Mouse (Mus musculus) MEL (cell line): ENCODE results near the gene Nrf1. TPM values are rescaled to one million over a fixed set of nuclear protein-coding genes. Genes with fewer than 3 reads are reported as not detected.

Source experiments
- DNase-seq: peaks from one replicate; pipeline ENCODE4 v3.0.0; 2011; ENCODE audit warnings: low read depth, low spot score
- H3K27ac ChIP-seq: 2 replicates; pipeline ENCODE4 v1.5.1; 2012; ENCODE audit warnings: low read depth, mild to moderate bottlenecking, control low read depth, low read length, moderate library complexity; ENCODE audit not compliant: control insufficient read depth
- H3K27me3 ChIP-seq, 2 experiments: fragments of 150-350 bp in 1 of 2; sonication (generic) in 1 of 2; 2 replicates each; pipeline ENCODE4 v1.6.1; 2012; ENCODE audit warnings: low read length in 2 of 2, mild to moderate bottlenecking in 2 of 2, improper control_type of control experiment in 1 of 2, moderate library complexity in 1 of 2; ENCODE audit not compliant: insufficient read depth in 2 of 2, control insufficient read depth in 1 of 2
- H3K36me3 ChIP-seq, 2 experiments: 2 replicates each; pipeline ENCODE4 v1.6.1; 2012 to 2014; ENCODE audit warnings: low read length in 2 of 2, improper control_type of control experiment in 1 of 2, inconsistent platforms in 1 of 2, mild to moderate bottlenecking in 1 of 2; ENCODE audit not compliant: insufficient read depth in 2 of 2, control insufficient read depth in 1 of 2
- H3K4me1 ChIP-seq, 2 experiments: fragments of 150-350 bp in 1 of 2; sonication (generic) in 1 of 2; 2 replicates each; pipeline ENCODE4 v1.6.1; 2012; ENCODE audit warnings: low read length in 2 of 2, improper control_type of control experiment in 1 of 2, mild to moderate bottlenecking in 1 of 2; ENCODE audit not compliant: insufficient read depth in 2 of 2, control insufficient read depth in 1 of 2
- H3K4me3 ChIP-seq, 2 experiments: fragments of 150-350 bp in 1 of 2; sonication (generic) in 1 of 2; 2 replicates each; pipeline ENCODE4 v1.5.1; 2012; ENCODE audit warnings: low read depth in 2 of 2, low read length in 2 of 2, mild to moderate bottlenecking in 2 of 2, moderate library complexity in 2 of 2, control low read depth in 1 of 2, improper control_type of control experiment in 1 of 2; ENCODE audit not compliant: control insufficient read depth in 1 of 2, insufficient read depth in 1 of 2
- H3K79me2 ChIP-seq: 2 replicates; pipeline ENCODE4 v1.6.1; 2012; ENCODE audit warnings: mild to moderate bottlenecking, low read length, moderate library complexity; ENCODE audit not compliant: control insufficient read depth, poor library complexity, insufficient read depth
- H3K9ac ChIP-seq: 2 replicates; pipeline ENCODE4 v1.6.1; 2012; ENCODE audit warnings: low read depth, mild to moderate bottlenecking, control low read depth, low read length, moderate library complexity; ENCODE audit not compliant: control insufficient read depth, poor library complexity, severe bottlenecking
- H3K9me3 ChIP-seq: fragments of 150-350 bp; sonication (generic); replicated peaks from 2 replicates; pipeline ENCODE4 v1.6.1; 2012; ENCODE audit warnings: mild to moderate bottlenecking, low read length, improper control_type of control experiment, moderate library complexity; ENCODE audit not compliant: insufficient read depth
- E2F4 ChIP-seq: IDR thresholded peaks from 2 replicates; pipeline ENCODE4 v1.6.1; 2011; ENCODE audit warnings: low read depth, low read length, improper control_type of control experiment, borderline replicate concordance
- ETS1 ChIP-seq: IDR thresholded peaks from 2 replicates; pipeline ENCODE4 v1.6.1; 2012; ENCODE audit warnings: low read depth, mild to moderate bottlenecking, inconsistent platforms, low read length, improper control_type of control experiment, moderate library complexity
- KAT2A ChIP-seq: conservative IDR thresholded peaks from 2 replicates; pipeline ENCODE4 v1.6.1; 2012; ENCODE audit warnings: low read depth, low read length, improper control_type of control experiment, inconsistent platforms
- MAFK ChIP-seq: IDR thresholded peaks from 2 replicates; pipeline ENCODE4 v1.6.1; 2011; ENCODE audit warnings: low read depth, mild to moderate bottlenecking, low read length, improper control_type of control experiment, borderline replicate concordance
- MAX ChIP-seq: IDR thresholded peaks from 2 replicates; pipeline ENCODE4 v1.6.1; 2011; ENCODE audit warnings: low read length, improper control_type of control experiment
- MYC ChIP-seq: IDR thresholded peaks from 2 replicates; pipeline ENCODE4 v1.6.1; 2011; ENCODE audit warnings: low read depth, mild to moderate bottlenecking, low read length, improper control_type of control experiment, moderate library complexity
- NELFE ChIP-seq: IDR thresholded peaks from 2 replicates; pipeline ENCODE4 v1.6.1; 2011; ENCODE audit warnings: low read depth, low read length, improper control_type of control experiment
- NRF1 ChIP-seq: IDR thresholded peaks from 2 replicates; pipeline ENCODE4 v1.6.1; 2014; ENCODE audit warnings: low read depth, mild to moderate bottlenecking, inconsistent platforms, low read length, improper control_type of control experiment, moderate library complexity; ENCODE audit not compliant: poor library complexity, insufficient read depth, severe bottlenecking
- SIN3A ChIP-seq: IDR thresholded peaks from 2 replicates; pipeline ENCODE4 v1.6.1; 2012; ENCODE audit warnings: low read length, improper control_type of control experiment, inconsistent platforms
- USF1 ChIP-seq: IDR thresholded peaks from 2 replicates; pipeline ENCODE4 v1.6.1; 2014; ENCODE audit warnings: low read depth, mild to moderate bottlenecking, inconsistent platforms, low read length, improper control_type of control experiment, moderate library complexity
- ZKSCAN1 ChIP-seq: IDR thresholded peaks from 2 replicates; pipeline ENCODE4 v1.6.1; 2012; ENCODE audit warnings: low read depth, mild to moderate bottlenecking, inconsistent platforms, low read length, improper control_type of control experiment, moderate library complexity
- ZMIZ1 ChIP-seq: IDR thresholded peaks from 2 replicates; pipeline ENCODE4 v1.6.1; 2012; ENCODE audit warnings: low read depth, mild to moderate bottlenecking, inconsistent platforms, low read length, improper control_type of control experiment, moderate library complexity
- ZNF384 ChIP-seq: IDR thresholded peaks from 2 replicates; pipeline ENCODE4 v1.6.1; 2012; ENCODE audit warnings: low read depth, mild to moderate bottlenecking, inconsistent platforms, low read length, improper control_type of control experiment
- polyA plus RNA-seq, 2 experiments: library from polyadenylated mRNA; stranded (reverse) in 1 of 2; unstranded in 1 of 2; fragments of >175 nt in 1 of 2; fragments of >200 nt in 1 of 2; gene quantifications; 2 replicates each; pipeline versions ENCODE4 v1.2.1 to v1.2.4; 2012; ENCODE audit warnings: low replicate concordance in 2 of 2, low read depth in 1 of 2; ENCODE audit not compliant: insufficient read length in 2 of 2, insufficient read depth in 1 of 2, missing spikeins in 1 of 2
- total RNA-seq: library from RNA; depleted of rRNA; stranded (reverse); fragments of 300-350 nt; gene quantifications from 2 replicates; pipeline ENCODE4 v1.2.3, GENCODE M21; 2012; rRNA removed

The Nrf1 gene
- total and polyA plus RNA-seq, 3 experiments = 56.5 to 93.7 (median 60.4) TPM

DNA sequence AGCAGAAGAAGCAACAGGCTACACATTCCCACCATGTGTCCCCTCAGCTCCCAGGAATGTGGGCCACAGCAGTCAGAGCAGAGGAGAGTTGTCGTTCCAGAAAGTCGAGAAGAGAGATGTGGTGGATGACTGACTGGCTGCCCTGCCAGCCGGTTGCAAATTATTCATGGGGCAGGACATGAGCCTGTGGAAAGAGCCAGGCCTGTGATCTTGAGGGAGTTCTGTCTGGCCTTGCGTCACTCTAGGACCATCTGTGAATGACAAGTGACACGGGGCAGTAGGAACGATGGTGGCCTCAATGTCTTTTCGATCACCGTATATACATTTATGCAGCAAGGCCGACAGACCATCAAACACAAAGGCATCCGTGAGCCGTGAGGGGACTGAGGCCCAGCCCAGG is 147.9 kb downstream of the Nrf1 start:
- no peaks in the 10 kb centered on the region for H3K9me3 ChIP-seq
- H3K4me1 ChIP-seq = no peaks in the 10 kb centered on the region
- H3K9ac ChIP-seq = no peak overlapping the region
- TF ChIP-seq ZKSCAN1 = no peak
- TF ChIP-seq ZNF384 = no peak
- no peak for TF ChIP-seq MAFK
- no peak for TF ChIP-seq ETS1
- no peak for TF ChIP-seq E2F4
- TF ChIP-seq USF1 = no peak
- no peak for TF ChIP-seq SIN3A
- TF ChIP-seq MYC = no peak
- TF ChIP-seq ZMIZ1 = no peak
- no peaks in the 10 kb centered on the region for H3K79me2 ChIP-seq
- DNase-seq = no peak
- no peak overlapping the region for H3K4me3 ChIP-seq
- no peaks in the 10 kb centered on the region for H3K36me3 ChIP-seq
- no peaks in the 10 kb centered on the region for H3K27me3 ChIP-seq
- no peak overlapping the region for H3K27ac ChIP-seq

- Histone ChIP-seq H3K9me3 (no peaks in the 10 kb centered on the region), H3K9ac (no peak overlapping the region), H3K4me3 (no peak overlapping the region), H3K4me1 (no peaks in the 10 kb centered on the region), H3K27me3 (no peaks in the 10 kb centered on the region), H3K36me3 (no peaks in the 10 kb centered on the region), H3K27ac (no peak overlapping the region), H3K79me2 (no peaks in the 10 kb centered on the region)
- TF ChIP-seq MAX (no peak), SIN3A (no peak), MAFK (no peak), NRF1 (no peak), KAT2A (no peak), NELFE (no peak)
- DNase-seq = peak; percentile 25
Measured at GRCm38 (mm10) chr6:30196143-30196542, 148.4 kb downstream of the Nrf1 start.

Other genes with a start within 250 kb of the Nrf1 start
- gene Strip2, start 131.0 kb upstream of the Nrf1 start, total RNA-seq = 0.12 and 0.13 TPM in 2 replicates
- gene Strip2, start 131.0 kb upstream of the Nrf1 start, polyA plus RNA-seq = under 1 TPM in 1 of 2 experiments, not detected in 1; 0.39 TPM